Mouse (Mus musculus) left cerebral cortex, postnatal 4 days (tissue): ENCODE data around the gene Snx5. TPM values are rescaled to one million over a fixed set of nuclear protein-coding genes. Genes with fewer than 3 reads are reported as not detected.

Source experiments
- DNase-seq: peaks from one replicate; pipeline ENCODE4 v3.0.0-alpha.2; 2022
- intact Hi-C: fragments of 180-260 bp; cut with DNase I; formaldehyde crosslinking; loops from one replicate; pipeline ENCODE4 v1.15.1; 2025
- total RNA-seq, 2 experiments: library from RNA; stranded (reverse); gene quantifications; 2 replicates each; pipeline ENCODE4 v1.2.3; 2021

Snx5 gene
- total RNA-seq, 2 experiments from 2014 or later: 60.5 to 65.0 TPM

- intact Hi-C loops: no loop called here
- DNase-seq: no peak
These were observed 39.6 kb downstream of the Snx5 start for GRCm38 (mm10) chr2:144231115-144231514.

- no peak for DNase-seq
- intact Hi-C loops: no loop called here
These were observed 40.2 kb downstream of the Snx5 start for GRCm38 (mm10) chr2:144230498-144230897.

- DNase-seq: no peak
- intact Hi-C loops: no loop called here
These were observed 41.1 kb downstream of the Snx5 start for GRCm38 (mm10) chr2:144229647-144230046.

GRCm38 (mm10) chr2:144228521-144229346 is 42.0 kb downstream of the Snx5 start:
- no peak for DNase-seq
- intact Hi-C loops: no loop called here

GRCm38 (mm10) chr2:144226906-144227586 is 43.7 kb downstream of the Snx5 start:
- intact Hi-C loops: no loop called here

GRCm38 (mm10) chr2:144224351-144224750 is 46.4 kb downstream of the Snx5 start:
- no peak for DNase-seq
- intact Hi-C loops: no loop called here

More at GRCm38 (mm10) chr2:144226906-144227586, 43.7 kb downstream of the Snx5 start:
- DNase-seq: no peak

GRCm38 (mm10) chr2:144215601-144216000 is 55.1 kb downstream of the Snx5 start:
- DNase-seq: no peak
- intact Hi-C loops: no loop called here

GRCm38 (mm10) chr2:144215195-144215594 is 55.5 kb downstream of the Snx5 start:
- intact Hi-C loops: no loop called here
- peak; percentile 19 for DNase-seq

- DNase-seq: no peak
- intact Hi-C loops: no loop called here
These were observed 56.1 kb downstream of the Snx5 start for GRCm38 (mm10) chr2:144214508-144215185.

GRCm38 (mm10) chr2:144213803-144214202 is 56.9 kb downstream of the Snx5 start:
- intact Hi-C loops: no loop called here

GRCm38 (mm10) chr2:144209425-144209824 is 61.3 kb downstream of the Snx5 start:
- DNase-seq: no peak
- intact Hi-C loops: no loop called here

More at GRCm38 (mm10) chr2:144213803-144214202, 56.9 kb downstream of the Snx5 start:
- DNase-seq: no peak

GRCm38 (mm10) chr2:144207365-144207764 is 63.3 kb downstream of the Snx5 start:
- DNase-seq: no peak
- intact Hi-C loops: no loop called here

GRCm38 (mm10) chr2:144203001-144203400 is 67.7 kb downstream of the Snx5 start:
- DNase-seq: no peak
- intact Hi-C loops: no loop called here

GRCm38 (mm10) chr2:144202567-144202966 is 68.1 kb downstream of the Snx5 start:
- intact Hi-C loops: no loop called here
- DNase-seq: no peak

GRCm38 (mm10) chr2:144202151-144202550 is 68.6 kb downstream of the Snx5 start:
- DNase-seq: no peak
- intact Hi-C loops: no loop called here

Other genes starting within 250 kb of the Snx5 start
- not detected for gene Banf2, start 237.8 kb downstream of the Snx5 start, total RNA-seq
- 1 to 10 TPM; 3.9 to 4.8 TPM for gene Mgme1, start 243 bp downstream of the Snx5 start, total RNA-seq
- under 1 TPM; 0.64 to 0.77 TPM for gene Ovol2, start 61.2 kb upstream of the Snx5 start, total RNA-seq
- gene Kat14, start 98.1 kb upstream of the Snx5 start, total RNA-seq: 10 to 100 TPM; 21.2 to 24.1 TPM
- gene Pet117, start 98.1 kb upstream of the Snx5 start, total RNA-seq: 1 to 10 TPM; 4.4 to 5.9 TPM